9 mouse cellular contexts compared by ENCODE assay signal in the genomic region with DNA sequence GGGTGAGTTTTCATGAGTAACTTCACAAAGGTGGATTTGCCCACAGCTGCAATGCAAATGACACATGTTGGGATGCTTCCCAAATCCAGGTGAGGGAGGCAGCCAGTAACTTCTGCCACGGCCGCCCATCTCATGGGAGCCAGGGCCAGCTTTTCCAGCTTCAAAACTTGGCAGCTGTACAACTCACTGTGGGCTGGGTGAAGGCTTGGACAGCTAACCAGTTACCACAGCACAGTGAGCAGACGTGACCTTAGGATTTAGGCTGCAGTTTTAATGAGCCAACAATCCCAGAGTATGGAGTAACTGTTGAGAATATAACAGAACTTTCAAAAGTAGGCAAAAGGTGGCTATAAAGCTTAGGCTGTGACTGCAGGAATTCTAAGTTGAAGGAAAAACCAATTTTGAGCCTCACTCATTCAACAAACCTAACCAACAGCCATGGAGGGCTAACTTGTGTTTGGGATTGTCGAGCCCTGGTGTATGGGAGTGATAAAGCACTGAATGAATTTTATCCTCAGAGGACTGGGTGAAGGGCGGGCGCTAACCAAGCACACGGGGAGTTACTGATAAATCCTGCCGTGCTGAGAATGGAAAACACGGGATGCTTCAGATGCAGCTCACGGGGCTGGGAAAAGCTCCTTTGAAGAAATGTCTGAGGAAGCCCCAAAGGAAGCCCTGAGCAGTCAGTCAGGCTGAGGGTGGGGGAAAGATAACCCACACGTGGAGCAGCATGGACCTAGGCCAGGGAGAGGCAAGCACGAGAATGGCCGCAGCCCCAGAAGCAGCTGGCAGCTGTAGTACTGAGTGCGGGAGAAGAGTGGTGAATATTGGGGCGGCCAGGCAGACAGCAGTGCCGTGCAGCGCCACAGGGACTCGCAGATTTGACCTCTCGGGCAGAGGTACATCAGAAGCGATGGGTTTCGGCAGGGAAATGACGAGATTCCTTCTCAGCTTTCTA. TPM values are rescaled to one million over a fixed set of nuclear protein-coding genes. Genes with fewer than 3 reads are reported as not detected.
A peak's percentile ranks its signal among the peaks of the same experiment; 100 is the strongest.
DNase-seq lines count a peak whose midpoint lies in the region.
"Had no signal": no experiment of that assay in that cellular context is flagged by ENCODE, and none has a peak within 500 bp of the region (broad histone marks: within the 10 kb centered on the region; RNA-seq: fewer than 3 reads in every experiment).

No protein-coding gene starts in this region.

- intact Hi-C loops in heart, postnatal 36 days (cut with DNase I), result no loop called here

- DNase-seq in heart, adult 18-20 months, result peak; percentile 59 to 61
- DNase-seq in heart, postnatal 36 days, result no peak
- peak; percentile 81 for DNase-seq in 3T3-L1 (ENCODE audit: low read depth, low spot score)
- DNase-seq in adrenal gland, postnatal 14 days, result peak; percentile 81
- peak; percentile 65 for DNase-seq in heart, postnatal 4 days
- DNase-seq in thymus, postnatal 36 days, result no peak
- DNase-seq in c-Kit-positive CD71-positive TER-119-positive erythroid progenitor cells, embryonic 14.5 days (ENCODE audit: low spot score), result no peak
- no peak for DNase-seq in right cerebral cortex, postnatal 36 days (ENCODE audit: low spot score in 2 of 2)
- DNase-seq: liver, embryonic 13.5 days had no signal

RNA-seq across cellular contexts. Expression of a gene that starts 9.7 kb away (rescaled TPM):
- 10 to 100 TPM; 34.7 to 35.0 TPM for total RNA-seq in heart, adult 18-20 months (2021)
- 10 to 100 TPM; 31.6 to 32.7 TPM for total RNA-seq in heart, postnatal 36 days (2021)
- total RNA-seq in adrenal gland, postnatal 14 days (2021), result 45.2 and 46.6 TPM in 2 replicates
- total RNA-seq in heart, postnatal 4 days (2021), result 10 to 100 TPM; 24.4 to 25.6 TPM

RNA-seq across cellular contexts. Expression of a gene that starts 38.1 kb away (rescaled TPM):
- 10 to 100 TPM; 11.5 to 12.7 TPM for total RNA-seq in heart, adult 18-20 months (2021)
- total RNA-seq in heart, postnatal 36 days (2021), result 10 to 100 TPM; 27.2 to 27.6 TPM
- total RNA-seq in adrenal gland, postnatal 14 days (2021), result 49.9 and 61.8 TPM in 2 replicates
- 10 to 100 TPM; 51.7 to 56.7 TPM for total RNA-seq in heart, postnatal 4 days (2021)

RNA-seq across cellular contexts. Expression of a gene that starts 39.0 kb away (rescaled TPM):
- 1 to 10 TPM in 1 of 2 experiments, under 1 TPM in 1; 0.84 to 1.9 TPM for total RNA-seq in heart, adult 18-20 months (2021)
- total RNA-seq in heart, postnatal 36 days (2021), result 1 to 10 TPM; 1.5 to 2.4 TPM
- 2.0 and 5.0 TPM in 2 replicates for total RNA-seq in adrenal gland, postnatal 14 days (2021)
- 10 to 100 TPM; 10.4 to 13.7 TPM for total RNA-seq in heart, postnatal 4 days (2021)

Comparison
In these comparisons a context has a peak if more than half of its experiments do, and no peak if none do; other contexts are left out.
1. DNase-seq: peak in heart, adult 18-20 months (2 of 2), 3T3-L1 (single experiment), adrenal gland, postnatal 14 days (single experiment) and heart, postnatal 4 days (single experiment); none in heart, postnatal 36 days (0 of 2), thymus, postnatal 36 days (0 of 2), c-Kit-positive CD71-positive TER-119-positive erythroid progenitor cells, embryonic 14.5 days (single experiment) and right cerebral cortex, postnatal 36 days (0 of 2).